Mouse (Mus musculus): Measurements from ENCODE around the gene Ago4. TPM values are rescaled to one million over a fixed set of nuclear protein-coding genes. Genes with fewer than 3 reads are reported as not detected.
A peak's percentile ranks its signal among the peaks of the same experiment; 100 is the strongest.
"Not testable (repeated sequence)": the region's sequence is repeated elsewhere in the genome, so short reads cannot be mapped to it uniquely, and the experiment has no call there.

Gene Ago4
- polyA plus RNA-seq, 1 experiment from 2014 or later, result 1.2 TPM

DNA sequence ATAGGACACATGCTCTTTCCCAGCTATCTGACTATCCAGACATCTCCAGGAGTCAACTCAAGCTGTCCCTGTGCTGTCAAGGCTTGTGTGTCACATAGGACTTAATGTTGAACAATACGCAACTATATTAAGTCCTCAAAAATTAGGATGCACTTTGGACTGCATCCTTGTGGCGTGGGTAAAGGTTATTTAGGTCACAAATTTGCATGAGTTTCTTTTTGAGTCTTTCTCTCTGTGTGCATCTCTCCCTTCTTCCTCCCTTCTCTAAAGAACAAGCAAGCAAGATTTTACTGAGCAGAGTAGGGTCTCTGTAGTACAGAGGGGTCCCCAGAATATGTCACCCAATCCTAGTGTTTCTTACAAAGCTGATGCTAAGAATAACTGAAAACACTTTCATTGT is 12.9 kb upstream of the Ago4 start:
- no peak overlapping the region for H3K4me3 ChIP-seq
- H3K4me1 ChIP-seq, result no peaks in the 10 kb centered on the region
- H3K36me3 ChIP-seq, result no peaks in the 10 kb centered on the region
- no peak overlapping the region for H3K27ac ChIP-seq
- WGBS, result 88% methylated on average over 2 of the region's 2 CpGs
- DNase-seq (ENCODE audit: low spot score), result no peak
- no peaks in the 10 kb centered on the region for H3K9me3 ChIP-seq (replicated peaks)
- no peaks in the 10 kb centered on the region for H3K27me3 ChIP-seq (ENCODE audit: low read depth, poor library complexity, severe bottlenecking)

GRCm38 (mm10) chr4:126545703-126546102 is 12.4 kb upstream of the Ago4 start:
- no peaks in the 10 kb centered on the region for H3K27me3 ChIP-seq (ENCODE audit: low read depth, poor library complexity, severe bottlenecking)
- H3K36me3 ChIP-seq, result no peaks in the 10 kb centered on the region
- H3K27ac ChIP-seq, result no peak overlapping the region
- H3K9me3 ChIP-seq (replicated peaks), result no peaks in the 10 kb centered on the region
- no peaks in the 10 kb centered on the region for H3K4me1 ChIP-seq
- H3K4me3 ChIP-seq, result no peak overlapping the region
- WGBS, result 77% methylated on average over 6 of the region's 7 CpGs
- DNase-seq (ENCODE audit: low spot score), result no peak

GRCm38 (mm10) chr4:126545016-126545415 is 11.7 kb upstream of the Ago4 start:
- no peak overlapping the region for H3K27ac ChIP-seq
- DNase-seq (ENCODE audit: low spot score), result no peak
- H3K4me3 ChIP-seq, result no peak overlapping the region
- H3K27me3 ChIP-seq (ENCODE audit: low read depth, poor library complexity, severe bottlenecking), result no peaks in the 10 kb centered on the region
- WGBS, result 79% methylated on average over 1 of the region's 1 CpGs
- H3K9me3 ChIP-seq (replicated peaks), result no peaks in the 10 kb centered on the region
- no peaks in the 10 kb centered on the region for H3K4me1 ChIP-seq
- H3K36me3 ChIP-seq, result no peaks in the 10 kb centered on the region

DNA sequence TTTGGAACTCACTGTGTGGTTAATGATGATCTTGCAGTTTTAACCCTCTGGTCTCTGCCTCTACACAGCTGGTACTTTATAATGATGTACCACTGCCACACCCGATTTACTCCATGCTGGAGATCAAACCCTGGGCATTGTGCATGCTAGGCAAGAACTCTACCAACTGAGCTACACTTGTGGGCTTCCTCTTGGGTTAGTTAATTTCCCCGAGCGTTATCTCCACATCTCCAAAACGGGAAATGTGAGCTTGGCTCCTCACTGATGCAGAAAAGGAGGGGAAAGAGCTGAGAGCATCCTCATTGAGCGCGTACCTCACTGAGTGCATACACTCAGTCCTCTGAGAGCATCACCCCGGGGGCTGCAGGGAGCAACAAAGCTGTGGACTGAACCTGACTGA is 9.6 kb upstream of the Ago4 start:
- WGBS, result 79% methylated on average over 7 of the region's 7 CpGs
- DNase-seq (ENCODE audit: low spot score), result no peak
- Histone ChIP-seq H3K4me3 (no peak overlapping the region), H3K36me3 (no peaks in the 10 kb centered on the region), H3K9me3 (replicated peaks) (no peaks in the 10 kb centered on the region), H3K27me3 (ENCODE audit: low read depth, poor library complexity, severe bottlenecking) (no peaks in the 10 kb centered on the region), H3K27ac (no peak overlapping the region), H3K4me1 (no peaks in the 10 kb centered on the region)

DNA sequence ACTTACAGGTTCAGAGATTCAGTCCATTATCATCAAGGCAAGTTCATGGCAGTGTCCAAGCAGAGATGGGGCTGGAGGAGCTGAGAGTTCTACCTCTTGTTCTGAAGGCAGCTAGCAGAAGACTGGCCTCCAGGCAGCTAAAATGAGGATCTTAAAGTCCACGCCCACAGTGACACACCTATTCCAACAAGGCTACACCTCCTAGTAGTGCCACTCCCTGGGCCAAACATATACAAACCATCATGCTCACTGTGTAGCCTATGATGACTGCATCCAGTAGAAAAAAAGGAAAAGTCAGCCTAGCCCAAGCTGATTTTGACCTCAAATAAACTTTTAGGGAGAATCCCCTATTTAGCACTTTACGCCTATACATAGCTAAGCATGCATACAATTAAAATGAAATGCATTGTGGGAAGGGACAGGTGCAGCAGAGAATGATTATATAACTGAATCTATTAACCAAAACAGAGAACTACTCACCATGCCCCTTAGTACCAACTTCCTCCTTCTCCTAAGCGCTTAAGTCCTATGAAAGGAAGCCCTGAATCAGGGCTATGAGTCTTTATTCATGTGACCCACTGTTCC is 7.3 kb upstream of the Ago4 start:
- H3K27ac ChIP-seq, result no peak overlapping the region
- WGBS, result 84% methylated on average over 3 of the region's 3 CpGs
- no peaks in the 10 kb centered on the region for H3K4me1 ChIP-seq
- H3K27me3 ChIP-seq (ENCODE audit: low read depth, poor library complexity, severe bottlenecking), result no peaks in the 10 kb centered on the region
- no peaks in the 10 kb centered on the region for H3K9me3 ChIP-seq (replicated peaks)
- no peak overlapping the region for H3K4me3 ChIP-seq
- DNase-seq (ENCODE audit: low spot score), result no peak
- no peaks in the 10 kb centered on the region for H3K36me3 ChIP-seq

DNA sequence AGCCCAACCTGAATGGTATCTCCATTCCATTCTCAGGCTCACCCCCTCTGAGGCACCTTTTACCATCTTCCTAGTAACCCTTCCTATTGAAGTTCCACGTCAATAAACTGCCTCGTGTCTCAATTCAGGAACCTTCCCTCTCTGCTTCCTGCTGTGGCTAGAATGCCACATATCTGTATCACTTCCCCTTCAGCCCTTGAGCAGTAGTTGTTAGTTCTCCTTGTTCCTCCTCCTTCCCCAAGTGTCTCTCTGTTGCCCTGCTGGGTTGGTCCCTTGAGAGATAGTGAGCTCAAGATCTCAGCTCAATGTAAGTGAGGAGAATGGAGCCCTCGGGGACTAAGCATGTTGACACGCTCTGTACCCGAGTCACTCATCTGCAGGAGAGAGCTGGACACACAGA is 3.6 kb upstream of the Ago4 start:
- Histone ChIP-seq H3K27ac (no peak overlapping the region), H3K36me3 (no peaks in the 10 kb centered on the region), H3K27me3 (ENCODE audit: low read depth, poor library complexity, severe bottlenecking) (peaks cover 18% of the 10 kb centered on the region), H3K9me3 (replicated peaks) (no peaks in the 10 kb centered on the region), H3K4me3 (no peak overlapping the region), H3K4me1 (peaks cover 12% of the 10 kb centered on the region)
- WGBS, result 78% methylated on average over 5 of the region's 5 CpGs
- no peak for DNase-seq (ENCODE audit: low spot score)

- not testable (repeated sequence) for H3K9me3 ChIP-seq (replicated peaks); DNase-seq (ENCODE audit: low spot score); H3K36me3 ChIP-seq; H3K27ac ChIP-seq; H3K4me3 ChIP-seq
- 93% methylated on average over 7 of the region's 7 CpGs for WGBS
- peaks cover 12% of the 10 kb centered on the region for H3K4me1 ChIP-seq
- H3K27me3 ChIP-seq (ENCODE audit: low read depth, poor library complexity, severe bottlenecking), result peaks cover 26% of the 10 kb centered on the region
Observed at GRCm38 (mm10) chr4:126535631-126536030, 2.4 kb upstream of the Ago4 start.

DNA sequence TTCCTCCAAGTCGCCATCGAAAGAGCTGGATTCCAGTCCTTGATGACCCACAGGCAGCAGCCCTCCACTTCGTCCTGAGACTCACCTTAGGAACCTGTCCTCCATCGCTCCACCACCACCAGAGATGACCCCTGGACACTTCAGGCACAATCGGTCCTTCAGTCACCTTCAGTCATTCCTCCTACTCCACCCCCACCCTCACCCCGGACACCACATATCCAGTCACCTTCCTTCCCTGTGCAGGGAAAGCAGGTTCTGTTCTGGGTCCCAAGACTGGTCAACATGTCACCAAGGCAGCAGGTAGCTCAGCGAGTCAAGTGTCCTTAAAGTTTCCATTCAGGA is 428 bp upstream of the Ago4 start:
- Histone ChIP-seq H3K36me3 (no peaks in the 10 kb centered on the region), H3K27me3 (ENCODE audit: low read depth, poor library complexity, severe bottlenecking) (peaks cover 26% of the 10 kb centered on the region), H3K9me3 (replicated peaks) (no peaks in the 10 kb centered on the region), H3K4me3 (peak overlapping the region; percentile 88), H3K4me1 (peaks cover 12% of the 10 kb centered on the region), H3K27ac (peak overlapping the region; percentile 84)
- no peak for DNase-seq (ENCODE audit: low spot score)
- WGBS, result 11% methylated on average over 7 of the region's 7 CpGs

DNA sequence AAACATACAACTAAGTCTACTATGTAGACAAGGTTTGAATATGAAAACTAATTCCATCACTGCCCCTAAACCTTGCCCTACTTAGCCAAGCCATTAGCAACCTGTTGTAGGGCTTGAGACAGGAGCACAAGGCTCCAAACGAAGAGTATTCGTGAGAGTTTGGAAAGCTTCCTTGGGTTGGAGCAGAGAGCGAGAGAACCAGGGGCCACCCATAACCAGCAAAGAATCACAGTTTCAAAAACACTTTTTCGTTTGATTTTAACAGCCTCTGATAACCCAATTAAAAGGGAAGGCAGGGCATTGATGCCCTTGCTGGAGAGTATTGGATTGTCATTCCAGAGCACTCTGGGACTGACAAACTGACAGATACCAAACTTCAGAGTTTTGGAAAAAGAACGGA is 980 bp downstream of the Ago4 start:
- Histone ChIP-seq H3K27me3 (ENCODE audit: low read depth, poor library complexity, severe bottlenecking) (peaks cover 26% of the 10 kb centered on the region), H3K4me3 (peak overlapping the region; percentile 88), H3K27ac (no peak overlapping the region), H3K36me3 (no peaks in the 10 kb centered on the region), H3K9me3 (replicated peaks) (no peaks in the 10 kb centered on the region), H3K4me1 (peaks cover 12% of the 10 kb centered on the region)
- DNase-seq (ENCODE audit: low spot score), result no peak
- WGBS, result 34% methylated on average over 5 of the region's 5 CpGs

DNA sequence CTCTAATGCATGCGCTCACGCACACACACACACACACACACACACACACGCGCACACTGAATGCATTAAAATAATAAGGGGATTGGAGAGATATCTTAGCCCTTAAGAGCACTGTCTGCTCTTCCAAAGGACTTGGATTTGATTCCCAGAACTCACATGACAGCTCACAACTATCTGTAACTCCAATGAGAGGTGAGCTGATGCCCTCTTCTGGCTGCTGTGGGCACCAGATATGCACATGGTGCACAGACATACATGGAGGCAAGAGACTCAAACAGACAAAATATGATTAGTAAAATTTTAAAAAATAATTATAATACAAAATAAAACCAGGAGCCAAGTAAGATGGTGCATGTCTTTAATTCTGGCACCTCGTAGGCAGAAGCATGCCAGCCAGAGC is 6.4 kb downstream of the Ago4 start:
- 90% methylated on average over 5 of the region's 5 CpGs for WGBS
- Histone ChIP-seq H3K9me3 (replicated peaks) (no peaks in the 10 kb centered on the region), H3K4me3 (no peak overlapping the region), H3K4me1 (no peaks in the 10 kb centered on the region), H3K36me3 (no peaks in the 10 kb centered on the region), H3K27ac (no peak overlapping the region), H3K27me3 (ENCODE audit: low read depth, poor library complexity, severe bottlenecking) (peaks cover 8% of the 10 kb centered on the region; the same call in 1 of the 2 replicates)
- no peak for DNase-seq (ENCODE audit: low spot score)

- no peak for DNase-seq (ENCODE audit: low spot score)
- 89% methylated on average over 3 of the region's 3 CpGs for WGBS
- Histone ChIP-seq H3K4me3 (no peak overlapping the region), H3K27me3 (ENCODE audit: low read depth, poor library complexity, severe bottlenecking) (peaks cover 1% of the 10 kb centered on the region; the same call in 1 of the 2 replicates), H3K4me1 (no peaks in the 10 kb centered on the region), H3K27ac (no peak overlapping the region), H3K9me3 (replicated peaks) (no peaks in the 10 kb centered on the region), H3K36me3 (no peaks in the 10 kb centered on the region)
Observed at GRCm38 (mm10) chr4:126526164-126526563, 7.1 kb downstream of the Ago4 start.

DNA sequence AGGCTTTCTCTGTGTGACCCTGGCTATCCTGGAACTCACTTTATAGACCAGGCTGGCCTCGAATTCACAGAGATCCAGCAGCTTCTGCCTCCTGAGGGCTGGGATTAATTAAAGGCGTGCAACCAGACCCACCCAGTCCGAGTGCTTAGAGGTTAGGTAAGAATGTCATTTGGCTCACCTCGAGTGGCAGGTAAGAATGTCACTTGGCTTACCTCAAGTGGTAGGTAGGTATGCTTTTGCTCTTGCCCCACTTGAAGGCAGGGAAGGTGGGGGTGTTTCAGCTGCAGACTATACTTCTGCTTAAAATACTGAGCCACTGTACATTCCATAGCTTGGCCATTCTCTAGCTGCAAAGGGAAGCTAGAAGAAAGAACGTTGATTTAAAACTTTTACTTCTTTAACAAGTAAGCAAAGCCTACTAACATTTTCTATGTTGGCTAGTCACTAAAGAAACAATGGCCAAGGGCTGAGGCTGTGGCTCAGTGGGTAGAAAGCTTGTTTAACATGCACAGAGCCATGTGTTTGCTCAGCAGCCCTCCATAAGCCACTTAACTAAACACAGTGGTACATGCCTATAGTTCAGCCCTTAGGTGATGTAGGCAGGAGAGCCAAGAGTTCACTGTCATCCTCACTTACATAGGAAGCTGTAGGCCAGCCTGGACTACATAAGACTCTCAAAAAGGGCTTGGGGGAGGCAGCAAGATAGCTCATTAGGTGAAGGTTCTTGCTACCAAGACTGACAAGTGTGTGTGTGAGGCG is 20.8 kb downstream of the Ago4 start:
- no peaks in the 10 kb centered on the region for H3K9me3 ChIP-seq (replicated peaks)
- H3K27me3 ChIP-seq (ENCODE audit: low read depth, poor library complexity, severe bottlenecking), result no peaks in the 10 kb centered on the region
- no peak overlapping the region for H3K27ac ChIP-seq
- no peaks in the 10 kb centered on the region for H3K36me3 ChIP-seq
- 82% methylated on average over 6 of the region's 6 CpGs for WGBS
- no peak for DNase-seq (ENCODE audit: low spot score)
- H3K4me1 ChIP-seq, result no peaks in the 10 kb centered on the region
- no peak overlapping the region for H3K4me3 ChIP-seq

DNA sequence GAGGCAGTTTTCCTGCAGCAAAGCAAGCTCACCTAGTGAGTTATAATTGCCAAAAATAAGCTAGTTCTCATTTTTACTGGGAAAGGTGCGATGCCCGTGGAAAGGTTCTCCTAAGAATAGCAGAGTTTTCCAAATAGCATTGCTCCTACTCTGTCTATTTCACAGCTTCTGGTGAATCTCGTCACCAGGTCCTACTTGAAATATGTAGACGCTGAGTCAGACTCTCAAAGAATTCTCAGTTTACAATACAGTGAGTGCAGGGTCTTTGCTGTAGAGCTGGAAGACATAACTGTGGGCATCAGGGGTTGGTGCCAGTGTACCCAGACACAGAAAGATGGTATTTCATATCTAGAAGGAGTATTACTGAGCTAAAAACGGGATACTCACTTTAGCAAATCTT is 22.3 kb downstream of the Ago4 start:
- no peaks in the 10 kb centered on the region for H3K4me1 ChIP-seq
- no peaks in the 10 kb centered on the region for H3K36me3 ChIP-seq
- 89% methylated on average over 5 of the region's 5 CpGs for WGBS
- no peak overlapping the region for H3K4me3 ChIP-seq
- no peak overlapping the region for H3K27ac ChIP-seq
- H3K27me3 ChIP-seq (ENCODE audit: low read depth, poor library complexity, severe bottlenecking), result no peaks in the 10 kb centered on the region
- DNase-seq (ENCODE audit: low spot score), result no peak
- no peaks in the 10 kb centered on the region for H3K9me3 ChIP-seq (replicated peaks)

GRCm38 (mm10) chr4:126509072-126509471 is 24.2 kb downstream of the Ago4 start:
- 94% methylated on average over 2 of the region's 2 CpGs for WGBS
- Histone ChIP-seq H3K4me1 (no peaks in the 10 kb centered on the region), H3K4me3 (no peak overlapping the region), H3K9me3 (replicated peaks) (no peaks in the 10 kb centered on the region), H3K36me3 (no peaks in the 10 kb centered on the region), H3K27ac (no peak overlapping the region), H3K27me3 (ENCODE audit: low read depth, poor library complexity, severe bottlenecking) (no peaks in the 10 kb centered on the region)
- no peak for DNase-seq (ENCODE audit: low spot score)

Measured in limb, embryonic 10.5 days (tissue).